In genomic region chr14:72819037-72819436, GRCm38 (mm10) we compare ENCODE assay signal across 16 mouse cellular contexts.
"Had no signal": no experiment of that assay in that cellular context is flagged by ENCODE, and none has a peak within 500 bp of the region (broad histone marks: within the 10 kb centered on the region; RNA-seq: fewer than 3 reads in every experiment).

No protein-coding gene starts in this region.

- H3K9ac ChIP-seq: neural tube, embryonic 13.5 days; neural tube, embryonic 15.5 days; stomach, embryonic 15.5 days had no signal

- H3K4me2 ChIP-seq: neural tube, embryonic 13.5 days; neural tube, embryonic 15.5 days; stomach, embryonic 15.5 days had no signal

- H3K4me3 ChIP-seq: neural tube, embryonic 13.5 days; neural tube, embryonic 15.5 days; stomach, embryonic 15.5 days had no signal

- H3K4me1 ChIP-seq: stomach, embryonic 15.5 days had no signal

- H3K9me3 ChIP-seq: neural tube, embryonic 13.5 days; neural tube, embryonic 15.5 days; stomach, embryonic 15.5 days had no signal

- H3K27ac ChIP-seq: neural tube, embryonic 13.5 days; neural tube, embryonic 15.5 days; stomach, embryonic 15.5 days; stomach, postnatal 0 days had no signal

- H3K27me3 ChIP-seq: neural tube, embryonic 13.5 days; neural tube, embryonic 15.5 days; stomach, embryonic 15.5 days had no signal

- DNase-seq: retina, postnatal 1 day; right cerebral cortex, adult 18-20 months; right cerebral cortex, postnatal 14 days; right cerebral cortex, postnatal 25 days; right cerebral cortex, postnatal 4 days; spleen, adult 18-20 months; thymus, adult 18-20 months; thymus, adult 2 months; thymus, postnatal 14 days; thymus, postnatal 25 days; thymus, postnatal 36 days; thymus, postnatal 4 days had no signal

- H3K36me3 ChIP-seq: neural tube, embryonic 13.5 days; neural tube, embryonic 15.5 days; stomach, embryonic 15.5 days had no signal
